Mouse (Mus musculus): Measurements from ENCODE around the gene Actrt2.

DNA sequence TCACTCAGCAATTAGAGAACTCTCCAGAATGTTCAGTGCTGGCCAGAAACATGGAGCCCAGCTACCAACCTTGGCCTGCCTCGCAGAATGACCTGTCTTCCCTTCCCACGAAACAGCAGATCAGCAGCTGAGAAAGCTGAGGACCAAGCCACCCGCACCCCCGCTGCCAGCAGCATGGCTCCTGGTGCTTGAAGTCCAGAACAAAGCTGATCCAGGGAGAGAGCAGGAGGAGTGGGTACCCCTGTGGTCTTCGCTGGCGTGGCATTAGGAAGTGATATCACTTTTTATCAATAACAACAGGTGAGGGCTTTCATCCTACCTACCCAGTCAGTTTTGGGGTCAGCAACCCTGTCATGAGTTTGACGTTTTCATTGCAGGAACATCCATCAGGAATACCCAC is 36.9 kb upstream of the Actrt2 start:
- TF ChIP-seq POLR2A (IDR thresholded peaks at IDR 0.05; ENCODE audit: extremely low read depth, insufficient read depth, low read length): no peak
- no peak for TF ChIP-seq CTCF (IDR thresholded peaks at IDR 0.05; ENCODE audit: extremely low read depth, insufficient read depth, low read length)
